Mouse (Mus musculus) kidney, adult 2 months (tissue): ENCODE results near the gene B4galt1. TPM values are rescaled to one million over a fixed set of nuclear protein-coding genes. Genes with fewer than 3 reads are reported as not detected.

ENCODE experiments used
- DNase-seq: peaks from one replicate; pipeline ENCODE4 v3.0.0; 2021
- H3K27ac ChIP-seq: fragments of 200-500 bp; 2 replicates; pipeline ENCODE4 v1.5.1; 2012; ENCODE audit warnings: low read depth, low read length, control low read depth, inconsistent platforms; ENCODE audit not compliant: insufficient read depth
- H3K27me3 ChIP-seq: fragments of 200-500 bp; replicated peaks from 2 replicates; pipeline ENCODE4 v1.6.1; 2012; ENCODE audit warnings: mild to moderate bottlenecking, moderate library complexity, low read length, inconsistent platforms; ENCODE audit not compliant: control insufficient read depth, insufficient read depth
- H3K36me3 ChIP-seq: fragments of 200-500 bp; 2 replicates; pipeline ENCODE4 v1.6.1; 2012; ENCODE audit warnings: mild to moderate bottlenecking, moderate library complexity, low read length, inconsistent platforms; ENCODE audit not compliant: control insufficient read depth, insufficient read depth
- H3K4me1 ChIP-seq: fragments of 200-500 bp; 2 replicates; pipeline ENCODE4 v1.6.1; 2011; ENCODE audit warnings: low read length; ENCODE audit not compliant: control insufficient read depth, insufficient read depth
- H3K4me3 ChIP-seq: fragments of 200-500 bp; 2 replicates; pipeline ENCODE4 v1.5.1; 2011; ENCODE audit warnings: mild to moderate bottlenecking, low read depth, low read length, control low read depth; ENCODE audit not compliant: insufficient read depth
- CTCF ChIP-seq: fragments of 200-500 bp; conservative IDR thresholded peaks from 2 replicates; pipeline ENCODE4 v1.5.1; 2011; ENCODE audit warnings: low read depth, mild to moderate bottlenecking, control low read depth, low read length, moderate library complexity, mixed read lengths; ENCODE audit not compliant: insufficient read depth, insufficient read length
- POLR2A ChIP-seq: fragments of 200-500 bp; IDR thresholded peaks from one replicate; pipeline ENCODE4 v1.6.1; 2011; ENCODE audit warnings: low read depth, low read length, control low read depth
- WGBS: fragments of 180-500 bp; shearing (Covaris S2); methylation state at CpG from one replicate; pipeline ENCODE4 v1.1.7; 2018; 5-methylcytosine and 5-hydroxymethylcytosine counted together
- polyA plus RNA-seq: library from polyadenylated mRNA; depleted of rRNA; stranded (reverse); fragments of >200 nt; gene quantifications from 2 replicates; pipeline ENCODE4 v1.2.3, GENCODE M21; 2012

B4galt1 gene
- polyA plus RNA-seq, 1 experiment = 22.2 TPM

DNA sequence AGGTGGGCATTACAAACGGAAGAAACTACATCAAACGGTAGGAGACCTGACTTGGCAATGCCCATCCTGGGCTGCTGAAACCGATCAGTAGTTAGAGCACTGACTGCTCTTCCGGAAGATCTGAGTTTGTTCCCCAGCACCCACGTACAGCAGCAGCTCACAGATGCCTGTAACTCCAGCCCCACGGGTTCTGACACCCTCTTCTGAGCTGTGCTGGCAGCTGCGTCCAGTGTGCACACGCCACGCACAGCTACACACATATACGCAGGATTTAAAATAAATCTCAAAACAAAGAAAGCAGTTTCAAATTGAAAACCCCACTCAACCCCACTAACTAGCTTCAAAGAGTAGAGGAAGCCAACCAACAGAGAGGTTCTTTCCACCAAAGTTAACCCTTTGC, 29.4 kb upstream of the B4galt1 start:
- no peaks in the 10 kb centered on the region for H3K27me3 ChIP-seq
- H3K4me3 ChIP-seq = no peak overlapping the region
- TF ChIP-seq CTCF (no peak), POLR2A (no peak)
- no peaks in the 10 kb centered on the region for H3K4me1 ChIP-seq
- 80% methylated on average over 10 of the region's 10 CpGs for WGBS
- H3K36me3 ChIP-seq = no peaks in the 10 kb centered on the region
- no peak for DNase-seq
- H3K27ac ChIP-seq = no peak overlapping the region

DNA sequence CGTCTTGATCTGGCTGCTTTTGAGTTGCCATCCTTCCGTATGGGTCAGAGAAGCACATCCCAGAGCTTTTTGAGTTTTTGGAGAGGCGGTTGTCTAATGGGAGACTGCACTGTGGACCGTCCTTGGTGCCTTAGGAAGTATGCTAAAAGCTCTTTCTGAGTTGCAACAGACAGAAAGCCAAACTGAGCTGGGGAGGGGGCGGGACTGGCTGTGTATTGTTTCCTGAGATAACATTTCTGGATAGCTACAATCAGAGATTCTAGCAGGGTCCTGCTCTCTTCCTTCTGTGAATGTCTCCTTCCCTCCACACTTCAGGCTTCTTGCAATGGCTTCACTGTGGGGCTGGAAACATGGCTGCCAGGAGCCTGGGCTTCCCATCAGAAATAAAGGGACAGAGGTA, 23.7 kb upstream of the B4galt1 start:
- no peak for DNase-seq
- H3K27me3 ChIP-seq = no peaks in the 10 kb centered on the region
- peaks cover 15% of the 10 kb centered on the region for H3K4me1 ChIP-seq
- no peak overlapping the region for H3K4me3 ChIP-seq
- no peaks in the 10 kb centered on the region for H3K36me3 ChIP-seq
- no peak for TF ChIP-seq POLR2A
- TF ChIP-seq CTCF = no peak
- 82% methylated on average over 5 of the region's 5 CpGs for WGBS
- no peak overlapping the region for H3K27ac ChIP-seq

DNA sequence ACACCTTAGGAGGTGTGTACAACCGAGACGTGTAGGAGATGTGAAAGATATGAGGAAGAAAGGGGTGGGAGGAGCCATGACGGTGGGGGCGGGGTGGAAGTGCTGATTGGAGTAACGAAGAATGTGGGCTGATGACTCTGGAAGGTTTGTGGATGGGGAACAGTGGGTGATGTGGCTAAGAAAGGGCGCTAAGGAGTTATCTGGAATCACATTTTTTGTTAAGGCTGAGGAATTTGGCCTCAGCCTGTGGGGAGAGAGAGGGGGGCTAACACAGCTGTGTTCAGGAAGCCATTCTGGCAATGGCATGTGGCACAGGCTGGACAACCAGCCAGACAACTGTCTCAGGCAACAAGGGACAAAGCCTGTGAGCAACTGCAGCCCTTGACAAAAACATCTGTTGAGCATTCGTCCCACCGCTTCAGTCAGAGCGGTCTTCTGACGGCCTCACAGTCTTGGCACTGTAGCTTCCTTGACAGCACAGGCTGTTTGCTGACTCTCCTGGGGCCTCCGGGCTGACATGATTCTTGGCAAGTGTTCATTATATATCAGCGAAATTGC, 23.1 kb upstream of the B4galt1 start:
- Histone ChIP-seq H3K4me1 (peaks cover 15% of the 10 kb centered on the region), H3K36me3 (no peaks in the 10 kb centered on the region), H3K27me3 (no peaks in the 10 kb centered on the region), H3K4me3 (no peak overlapping the region), H3K27ac (no peak overlapping the region)
- no peak for TF ChIP-seq POLR2A
- TF ChIP-seq CTCF = no peak
- DNase-seq = peak; percentile 59
- 30% methylated on average over 12 of the region's 12 CpGs for WGBS

DNA sequence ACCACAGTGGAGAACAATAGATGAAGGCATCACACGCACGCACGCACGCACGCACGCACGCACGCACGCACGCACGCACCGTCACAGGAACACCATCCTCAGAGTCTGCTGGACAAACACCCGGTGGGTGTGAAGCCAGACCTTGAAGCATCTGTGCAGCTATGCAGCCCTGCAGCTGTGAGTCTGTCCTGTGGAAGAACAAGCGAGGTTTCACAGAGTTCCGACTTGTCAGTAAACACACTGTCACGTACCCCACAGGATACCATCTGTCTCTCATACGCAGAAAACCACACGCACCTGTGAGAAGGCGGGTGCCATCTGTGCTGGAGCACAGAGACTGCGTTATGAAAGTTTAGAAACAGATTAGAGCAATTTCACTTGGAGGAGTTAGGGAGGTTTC, 22.0 kb upstream of the B4galt1 start:
- Histone ChIP-seq H3K4me1 (peaks cover 15% of the 10 kb centered on the region), H3K27ac (no peak overlapping the region), H3K27me3 (no peaks in the 10 kb centered on the region), H3K4me3 (no peak overlapping the region), H3K36me3 (no peaks in the 10 kb centered on the region)
- 95% methylated on average over 20 of the region's 20 CpGs for WGBS
- DNase-seq = no peak
- TF ChIP-seq POLR2A (no peak), CTCF (no peak)

DNA sequence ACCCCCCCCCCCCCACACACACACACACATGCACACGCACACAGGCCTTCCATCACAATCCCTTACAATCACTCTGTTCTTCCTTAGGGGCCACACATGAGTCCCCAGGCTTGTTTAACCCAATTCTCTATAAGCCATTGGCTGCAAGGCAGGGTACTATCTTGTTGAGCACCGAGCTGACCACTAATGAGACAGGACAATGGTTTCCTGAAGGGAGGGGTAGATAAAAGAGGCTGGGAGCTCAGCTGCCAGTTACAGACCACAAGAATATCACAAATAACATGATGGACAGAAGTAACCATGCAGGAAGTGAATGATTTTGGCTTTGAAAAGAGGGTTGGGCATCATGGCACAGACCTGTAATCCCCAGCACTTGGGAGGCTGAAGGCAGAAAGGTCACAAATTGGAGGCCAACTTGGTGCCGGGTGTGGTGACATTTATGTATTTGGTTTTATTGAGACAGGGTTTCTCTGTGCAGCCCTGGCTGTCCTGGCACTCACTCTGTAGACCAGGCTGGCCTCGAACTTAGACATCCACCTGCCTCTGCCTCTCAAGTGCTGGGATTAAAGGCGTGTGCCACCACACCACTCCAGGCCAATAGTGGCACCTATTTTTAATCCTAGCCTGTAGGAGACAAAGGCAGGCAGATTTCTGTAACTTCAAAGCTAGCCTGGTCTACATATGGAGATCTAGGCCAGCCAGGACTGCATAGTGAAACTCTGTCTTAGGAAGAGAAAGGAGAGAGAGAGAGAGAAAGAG, 21.2 kb upstream of the B4galt1 start:
- no peak overlapping the region for H3K27ac ChIP-seq
- 85% methylated on average over 5 of the region's 5 CpGs for WGBS
- H3K4me3 ChIP-seq = no peak overlapping the region

DNA sequence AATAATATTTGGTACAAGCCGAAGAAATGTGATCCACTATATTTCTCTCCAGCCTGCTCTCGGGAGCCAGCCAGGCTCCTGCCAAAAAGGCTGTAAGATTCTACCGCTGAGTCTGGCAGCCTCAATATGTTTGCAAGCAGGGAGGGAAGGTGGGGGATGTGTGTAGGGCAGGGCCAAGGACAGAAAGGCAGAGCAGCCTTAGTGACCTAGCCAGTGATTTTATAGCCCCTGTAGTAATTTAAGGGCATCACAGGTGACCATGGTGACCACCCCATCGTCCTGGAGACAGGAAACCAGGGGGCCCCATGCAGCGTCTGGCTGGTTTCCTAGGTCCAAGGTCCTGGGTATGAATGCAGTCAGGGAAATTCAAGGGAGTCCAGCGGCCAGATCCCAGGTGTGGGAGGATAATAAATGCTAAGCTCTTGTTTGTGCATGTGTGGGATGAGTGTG, 20.4 kb upstream of the B4galt1 start:
- 25% methylated on average over 6 of the region's 6 CpGs for WGBS
- TF ChIP-seq CTCF (no peak), POLR2A (no peak)
- peak; percentile 60 for DNase-seq
- H3K36me3 ChIP-seq = no peaks in the 10 kb centered on the region
- H3K4me1 ChIP-seq = peaks cover 15% of the 10 kb centered on the region
- no peaks in the 10 kb centered on the region for H3K27me3 ChIP-seq
- H3K27ac ChIP-seq = no peak overlapping the region
- no peak overlapping the region for H3K4me3 ChIP-seq

More for the DNA sequence above, 21.2 kb upstream of the B4galt1 start:
- no peaks in the 10 kb centered on the region for H3K27me3 ChIP-seq
- H3K36me3 ChIP-seq = no peaks in the 10 kb centered on the region
- no peak for DNase-seq
- H3K4me1 ChIP-seq = peaks cover 15% of the 10 kb centered on the region
- no peak for TF ChIP-seq POLR2A
- TF ChIP-seq CTCF = no peak

DNA sequence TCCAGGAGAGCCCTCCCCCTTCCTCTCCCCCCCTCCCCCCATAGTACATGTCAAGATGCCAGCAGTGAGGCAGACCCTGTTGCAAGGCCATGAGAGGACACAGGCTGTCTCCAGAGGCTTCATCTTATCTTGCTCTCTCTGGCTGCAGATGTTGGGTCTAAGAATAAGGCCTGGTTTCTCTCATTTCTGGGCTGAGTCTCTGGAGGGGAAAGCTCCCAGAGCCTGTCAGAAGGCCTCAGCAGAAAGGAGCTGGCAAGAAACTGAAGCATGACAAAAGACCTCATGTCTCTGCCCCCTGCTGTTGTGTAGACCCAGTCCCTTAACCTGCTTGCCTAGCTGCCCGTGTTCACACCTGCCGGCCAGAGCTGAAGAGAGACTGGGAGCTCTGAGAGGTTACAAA, 19.5 kb upstream of the B4galt1 start:
- WGBS = 70% methylated on average over 2 of the region's 2 CpGs
- Histone ChIP-seq H3K4me3 (no peak overlapping the region), H3K4me1 (peaks cover 15% of the 10 kb centered on the region)

More for the DNA sequence above, 19.5 kb upstream of the B4galt1 start:
- TF ChIP-seq POLR2A = no peak
- no peak for TF ChIP-seq CTCF
- Histone ChIP-seq H3K36me3 (no peaks in the 10 kb centered on the region), H3K27ac (no peak overlapping the region), H3K27me3 (no peaks in the 10 kb centered on the region)
- no peak for DNase-seq
